Mouse (Mus musculus): ENCODE measurements around the gene Ncor2.

The Ncor2 gene

DNA sequence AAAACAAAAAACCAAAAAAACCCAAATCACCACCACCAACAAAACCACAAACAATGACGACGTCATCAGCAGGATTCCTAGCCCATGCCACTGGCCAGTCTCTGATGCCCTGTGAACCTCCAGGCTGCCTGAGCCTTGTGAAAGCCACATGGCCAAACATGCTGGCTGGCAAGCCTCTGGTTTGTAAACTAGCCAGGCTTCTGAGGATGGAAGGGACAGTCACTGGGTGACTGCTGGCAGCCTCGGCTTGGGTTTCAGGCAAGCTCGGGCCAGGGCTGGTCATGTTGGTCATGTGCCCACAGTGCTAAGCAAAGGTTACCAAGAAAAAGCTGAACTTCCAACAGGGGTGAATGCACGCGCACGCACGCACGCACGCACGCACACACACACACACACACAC lies 157.7 kb downstream of the Ncor2 start:
- in situ Hi-C loops (cut with MseI, MboI), result no loop called here

DNA sequence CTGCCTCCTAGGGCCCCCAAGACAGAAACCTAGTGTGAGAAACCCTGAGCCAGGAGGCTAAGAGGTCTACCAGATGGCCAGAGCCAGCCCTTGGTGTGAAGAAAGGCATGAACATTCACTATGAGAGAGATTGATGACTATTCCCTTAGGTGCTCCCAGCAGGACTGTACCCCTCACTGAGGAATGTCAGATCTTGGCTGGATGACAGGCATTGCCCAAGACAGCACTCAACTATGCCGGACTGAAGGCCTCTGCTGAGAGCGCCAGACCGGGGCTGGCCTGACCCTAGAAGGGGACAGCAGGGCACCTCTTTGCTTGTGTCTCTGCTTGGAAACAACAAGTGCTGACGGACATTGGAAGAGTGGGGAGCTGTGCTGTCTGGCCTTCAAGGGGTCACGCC lies 159.9 kb downstream of the Ncor2 start:
- in situ Hi-C loops (cut with MseI, MboI), result no loop called here

DNA sequence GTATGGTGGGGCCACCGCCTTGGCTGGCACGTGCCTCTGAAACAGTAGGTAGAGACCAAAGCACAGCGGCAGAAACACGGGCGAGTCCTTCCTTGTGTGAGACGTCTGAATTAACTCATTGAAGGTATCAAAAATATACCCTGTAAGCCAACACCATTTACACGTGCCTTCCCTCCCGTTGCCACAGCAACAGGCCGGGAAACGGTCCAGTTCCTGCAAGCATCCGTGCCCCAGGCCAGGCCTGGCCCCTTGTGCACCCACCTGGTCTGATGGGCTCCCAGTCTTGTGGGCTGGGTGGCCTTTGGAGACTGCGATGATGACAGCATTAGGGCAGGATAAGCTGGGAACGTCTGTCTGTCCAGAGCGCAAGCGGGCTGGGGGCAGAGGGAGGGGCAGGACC lies 161.7 kb downstream of the Ncor2 start:
- in situ Hi-C loops (cut with MseI, MboI), result no loop called here

DNA sequence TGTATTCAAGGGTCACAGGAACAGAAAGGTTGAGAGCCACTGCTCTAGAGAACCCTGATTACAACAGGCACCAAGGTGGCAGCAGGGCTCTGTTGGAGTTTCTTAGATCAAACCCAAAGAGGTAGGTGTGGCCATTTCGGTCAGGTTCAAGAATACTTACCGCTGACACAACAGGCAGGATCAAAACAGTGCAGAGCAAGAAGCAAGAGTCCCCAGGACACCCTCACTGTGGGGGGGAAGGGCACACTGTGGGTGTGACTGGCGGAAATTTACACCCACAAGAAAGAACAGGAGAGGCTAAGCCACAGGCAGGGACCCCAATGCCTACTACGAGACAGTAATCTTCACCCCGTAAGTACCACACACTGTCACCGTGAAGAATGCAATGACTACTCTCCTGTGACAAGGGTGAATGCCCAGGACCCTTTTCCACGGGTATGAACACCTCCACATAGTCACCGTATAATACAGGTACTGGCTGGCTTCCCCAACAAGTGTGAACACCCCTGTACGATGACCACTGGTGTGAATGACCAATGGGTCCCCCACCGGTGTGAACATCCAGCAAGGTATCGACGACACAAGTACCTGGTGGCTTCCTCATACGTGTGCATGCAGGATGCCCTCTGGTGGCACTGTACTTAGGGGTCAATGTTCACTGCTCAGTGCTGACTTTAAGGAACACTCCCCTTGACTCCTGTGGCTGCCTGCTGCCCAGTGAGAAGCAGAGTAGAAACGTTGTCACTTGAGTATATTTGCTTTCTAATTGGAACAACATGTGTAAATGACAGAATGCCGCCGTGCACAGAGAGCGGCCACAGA lies 162.4 kb downstream of the Ncor2 start:
- in situ Hi-C loops (cut with MseI, MboI), result no loop called here

DNA sequence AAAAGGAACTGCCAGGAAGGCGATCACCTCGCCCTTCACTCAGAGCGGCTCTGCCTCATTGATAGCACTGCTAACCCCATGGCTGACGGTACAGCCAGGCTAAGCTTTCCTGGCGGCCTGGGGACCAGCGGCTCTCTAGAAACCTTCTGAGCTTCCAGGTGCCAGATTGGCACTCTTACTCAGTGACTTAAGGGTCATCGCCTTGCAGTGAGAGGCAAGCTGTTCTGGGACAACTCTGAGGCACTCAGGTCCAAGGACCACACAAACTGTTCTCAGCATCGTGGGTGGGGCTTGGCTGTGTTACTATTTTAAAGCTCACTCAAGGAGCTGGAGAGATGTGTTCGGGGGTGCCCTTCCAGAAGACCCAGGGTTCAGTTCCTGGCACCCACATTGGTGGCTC lies 163.4 kb downstream of the Ncor2 start:
- in situ Hi-C loops (cut with MseI, MboI), result no loop called here

DNA sequence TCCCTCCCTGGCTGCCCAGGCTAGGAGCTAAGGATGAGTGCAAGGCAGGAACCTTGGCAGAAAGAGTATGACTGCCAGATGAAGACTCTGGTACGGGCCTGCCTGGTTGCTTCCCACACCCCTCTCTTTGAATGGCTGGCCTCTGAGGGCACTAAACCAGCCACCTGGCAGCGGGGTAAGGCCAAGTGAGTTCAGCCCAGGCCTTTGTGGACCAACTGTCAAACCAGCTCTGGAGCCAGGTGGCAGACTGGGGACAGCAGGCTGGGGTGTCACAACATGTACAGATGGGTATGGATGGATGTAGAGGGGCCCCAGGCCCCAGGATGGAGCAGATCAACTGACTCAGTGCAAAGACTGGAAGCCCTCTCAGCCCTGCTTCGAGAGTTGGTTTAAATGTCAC lies 164.0 kb downstream of the Ncor2 start:
- in situ Hi-C loops (cut with MseI, MboI), result no loop called here

DNA sequence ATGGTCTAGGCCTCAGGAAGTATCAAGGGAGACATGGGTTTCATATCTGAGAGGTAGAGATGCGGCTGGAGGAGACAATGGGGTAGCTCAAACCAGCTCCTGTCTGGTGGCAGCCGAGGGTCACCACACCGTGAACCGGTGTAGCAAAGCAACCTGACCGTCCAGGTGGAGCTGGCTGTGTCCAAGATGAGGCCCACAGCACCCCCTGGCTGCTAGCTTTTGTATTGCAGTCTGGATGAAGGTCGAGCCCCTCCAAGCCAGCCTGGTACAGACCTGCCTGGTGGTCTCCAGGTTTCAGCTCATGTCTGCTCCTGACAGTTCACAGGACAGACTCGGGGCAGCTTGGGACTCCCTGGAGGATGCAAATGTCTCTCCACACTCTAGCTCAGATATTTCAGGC lies 164.5 kb downstream of the Ncor2 start:
- in situ Hi-C loops (cut with MseI, MboI), result loop anchor here (5.0 kb wide), 2 partner anchors 102 to 107 kb away; no protein-coding TSS in a partner anchor

DNA sequence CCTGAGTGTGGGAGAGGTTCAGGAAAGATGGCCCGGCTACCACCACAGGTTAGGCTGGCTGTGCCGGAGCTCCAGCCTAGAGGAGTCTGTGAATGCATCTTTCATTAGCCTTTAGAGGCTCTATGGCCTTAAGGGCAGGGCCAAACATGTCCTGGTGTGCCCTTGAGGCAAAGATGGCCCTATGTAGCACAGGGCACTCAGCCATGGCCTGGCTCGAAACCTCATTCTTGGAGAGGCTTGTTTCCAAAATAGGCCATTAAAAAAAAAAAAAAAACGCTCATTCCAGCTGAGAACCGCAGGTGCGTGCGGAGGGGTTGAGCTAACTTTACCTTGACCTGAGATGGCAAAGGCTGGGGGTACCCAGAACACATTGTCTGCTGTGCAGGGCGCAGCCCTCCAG lies 167.4 kb downstream of the Ncor2 start:
- in situ Hi-C loops (cut with MseI, MboI), result loop anchor here (5.0 kb wide), 2 partner anchors 99 to 104 kb away; no protein-coding TSS in a partner anchor

DNA sequence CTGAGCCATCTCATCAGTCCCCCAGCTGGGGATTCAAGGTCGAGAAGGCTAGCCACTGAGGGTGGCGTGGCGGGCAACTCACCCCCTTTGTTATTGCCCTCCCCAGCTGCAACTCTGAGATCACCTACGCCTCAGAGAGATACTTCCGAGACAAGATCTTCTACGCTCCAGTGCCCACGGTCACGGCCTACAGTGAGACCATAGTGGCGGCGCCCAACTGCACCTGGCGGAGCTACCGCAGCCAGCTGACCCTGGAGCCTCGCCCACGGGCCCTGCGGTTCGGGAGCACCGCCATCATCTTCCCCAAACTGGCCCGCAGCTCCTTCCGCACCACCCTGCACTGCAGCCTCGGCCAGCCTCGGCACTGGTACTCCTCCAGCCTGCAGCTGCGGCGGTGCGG lies 167.9 kb downstream of the Ncor2 start:
- in situ Hi-C loops (cut with MseI, MboI), result loop anchor here (5.0 kb wide), 2 partner anchors 99 to 104 kb away; no protein-coding TSS in a partner anchor

DNA sequence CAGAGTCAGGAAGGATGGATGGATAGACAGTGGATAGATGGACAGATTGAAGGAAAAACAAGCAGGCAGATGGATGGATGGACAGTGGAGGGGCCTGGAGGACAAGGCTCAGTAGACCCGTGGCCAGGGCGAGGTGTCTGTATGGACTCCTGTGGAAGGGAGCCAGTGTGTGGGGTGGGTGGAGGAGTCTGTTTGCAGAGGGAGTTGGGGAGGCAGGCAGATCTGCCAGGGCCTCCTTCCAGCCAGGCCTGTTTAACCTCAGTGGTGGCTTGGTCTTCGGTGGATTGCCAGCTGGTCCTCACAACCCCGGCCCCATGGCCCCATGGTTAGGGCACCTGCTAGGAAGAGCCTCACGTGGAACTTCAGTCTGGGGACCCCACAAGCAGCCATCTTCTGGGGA lies 172.1 kb downstream of the Ncor2 start:
- in situ Hi-C loops (cut with MseI, MboI), result no loop called here

DNA sequence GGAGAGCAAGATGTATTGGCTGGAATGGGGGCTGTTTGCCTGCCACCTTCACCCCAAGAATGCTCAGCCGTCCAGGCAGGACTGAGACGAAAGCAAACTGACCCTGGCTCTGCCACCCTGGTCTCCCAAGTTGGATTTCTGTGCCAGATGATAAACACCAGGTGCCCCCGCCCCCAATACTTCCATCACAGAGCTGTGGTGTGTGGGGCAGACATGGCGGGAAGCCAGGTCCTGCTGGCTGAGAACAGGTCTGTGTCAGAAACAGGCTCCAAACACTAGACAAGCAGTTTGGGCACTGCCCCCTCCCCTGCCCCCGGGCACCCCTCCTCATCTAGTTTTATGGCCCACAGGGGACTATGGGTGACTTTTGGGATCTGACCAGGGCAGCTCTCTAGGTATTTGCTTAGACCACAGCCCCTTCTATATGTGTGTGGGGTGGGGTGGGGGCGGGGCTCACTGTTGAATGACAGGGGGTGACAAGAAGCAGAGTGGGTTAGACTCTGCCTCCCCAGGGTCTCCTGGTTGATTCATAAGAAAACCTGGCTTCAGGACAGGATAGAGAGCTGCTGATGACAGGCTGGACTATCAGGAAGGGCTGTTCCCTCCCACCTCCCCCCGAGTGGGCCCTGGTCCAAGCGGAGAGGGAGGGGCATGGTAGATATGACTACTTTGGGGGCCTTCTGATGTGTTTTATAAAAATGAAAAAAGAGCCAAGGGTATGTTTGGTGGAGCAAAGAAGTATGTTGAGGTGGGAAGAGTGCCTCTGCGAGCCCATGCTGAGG lies 173.0 kb downstream of the Ncor2 start:
- in situ Hi-C loops (cut with MseI, MboI), result no loop called here

DNA sequence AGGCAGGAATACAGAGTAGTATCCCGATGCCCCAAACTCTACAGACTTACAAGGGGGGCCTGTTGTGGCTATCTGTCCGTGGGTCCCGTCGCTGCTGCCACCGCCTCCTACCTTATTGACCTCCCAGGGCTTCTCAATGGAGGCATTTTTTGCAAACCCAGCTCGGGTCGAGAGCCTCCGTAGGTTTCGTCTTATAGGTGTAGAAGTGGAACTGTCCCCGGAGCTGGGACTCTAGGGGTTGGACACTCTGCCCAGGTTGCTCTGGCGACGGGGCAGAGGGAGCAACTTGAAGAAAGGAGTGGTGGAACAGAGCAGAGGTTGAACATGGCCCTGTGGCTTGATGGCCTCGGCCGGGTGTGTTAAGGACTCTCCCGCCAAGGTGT lies 175.2 kb downstream of the Ncor2 start:
- in situ Hi-C loops (cut with MseI, MboI), result no loop called here

DNA sequence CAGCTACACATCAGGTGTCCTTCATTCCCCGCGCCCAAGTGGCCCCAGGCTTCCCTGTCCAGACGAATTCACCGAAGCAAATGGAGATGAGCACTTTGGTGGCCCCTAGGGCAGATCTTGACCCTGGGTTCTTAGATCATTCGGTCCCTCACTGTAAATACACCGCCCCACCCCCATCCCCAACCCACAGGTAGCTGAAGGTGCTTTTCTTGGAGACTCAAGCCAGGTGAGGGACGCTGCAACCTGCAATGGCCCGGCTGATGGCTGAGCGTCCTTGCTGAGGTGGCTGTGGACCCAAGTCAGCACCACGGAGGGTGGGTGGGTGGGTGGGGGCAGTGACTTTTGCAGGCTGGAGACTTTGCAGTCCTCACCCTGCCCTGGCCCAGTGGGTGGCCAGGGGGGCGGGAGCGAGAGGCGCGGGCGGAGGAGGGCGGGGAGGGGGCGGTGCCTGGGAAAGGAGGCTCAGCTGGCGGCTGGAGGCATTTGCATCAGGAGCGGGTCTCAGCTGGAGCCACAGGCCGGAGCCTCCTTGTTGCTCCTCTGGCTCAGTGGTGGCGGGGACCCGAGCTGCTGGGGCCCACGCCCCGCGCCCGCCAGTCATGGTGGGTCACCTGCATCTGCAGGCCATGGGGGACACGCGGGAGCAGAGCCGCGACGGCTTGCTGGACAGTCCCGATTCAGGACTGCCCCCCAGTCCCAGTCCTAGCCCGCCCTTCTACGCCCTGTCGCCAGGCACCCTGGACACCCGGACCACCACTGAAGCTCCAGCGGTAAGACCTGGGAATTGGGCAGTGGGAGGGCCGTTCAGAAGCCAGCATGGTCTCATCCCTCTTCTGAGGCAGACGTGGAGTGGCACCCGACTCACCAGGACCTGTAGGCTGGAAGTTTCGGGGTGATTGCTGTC lies 175.8 kb downstream of the Ncor2 start, which contains the start of gene Rflna:
TSS of gene Rflna (plus strand) at position 253 of the 904 bp plus-strand sequence.
- in situ Hi-C loops (cut with MseI, MboI), result no loop called here

DNA sequence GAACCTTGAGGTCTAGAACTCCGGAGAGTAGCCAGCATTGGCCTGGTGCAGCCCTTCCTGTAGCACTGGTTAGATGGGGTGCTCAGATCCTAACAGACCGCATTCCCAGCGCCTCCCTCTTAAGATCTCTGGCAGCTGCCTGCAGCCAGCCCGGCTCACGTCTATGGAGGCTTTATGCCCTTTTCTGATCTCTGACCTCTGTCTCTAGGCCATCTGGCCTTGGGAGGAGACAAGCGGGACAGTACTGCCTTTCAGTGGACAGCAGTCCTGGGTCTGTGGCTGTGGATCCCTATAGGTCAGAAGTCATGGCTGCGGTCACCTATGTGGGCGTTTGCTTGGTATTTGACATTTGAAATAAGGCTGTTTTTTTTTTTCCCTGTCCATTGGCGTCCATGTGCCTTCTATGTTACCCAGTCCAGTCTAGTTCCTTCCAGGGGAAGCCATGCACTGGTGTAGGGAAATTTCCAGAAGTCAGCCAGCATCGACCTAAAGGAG lies 178.2 kb downstream of the Ncor2 start:
- in situ Hi-C loops (cut with MseI, MboI), result no loop called here

DNA sequence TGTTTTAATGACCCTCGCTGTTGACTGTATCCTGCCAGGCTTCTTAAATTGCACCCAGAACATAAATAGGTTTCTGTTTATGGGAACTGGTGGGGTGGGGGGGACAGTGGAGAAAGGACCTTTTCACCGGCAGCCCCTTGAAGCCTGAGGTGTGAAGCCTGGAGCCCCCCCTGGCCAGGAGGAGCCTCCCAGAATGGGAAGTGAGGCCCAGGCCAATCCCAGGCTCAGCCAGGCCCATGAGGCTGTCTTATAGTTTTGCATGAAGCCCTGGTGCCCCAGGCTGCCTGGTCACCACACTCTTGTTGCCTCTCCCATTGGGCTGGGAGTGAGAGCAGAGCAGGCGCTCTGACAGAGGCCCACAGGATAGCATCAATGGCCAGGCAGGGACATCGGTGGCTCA lies 181.1 kb downstream of the Ncor2 start:
- in situ Hi-C loops (cut with MseI, MboI), result no loop called here

DNA sequence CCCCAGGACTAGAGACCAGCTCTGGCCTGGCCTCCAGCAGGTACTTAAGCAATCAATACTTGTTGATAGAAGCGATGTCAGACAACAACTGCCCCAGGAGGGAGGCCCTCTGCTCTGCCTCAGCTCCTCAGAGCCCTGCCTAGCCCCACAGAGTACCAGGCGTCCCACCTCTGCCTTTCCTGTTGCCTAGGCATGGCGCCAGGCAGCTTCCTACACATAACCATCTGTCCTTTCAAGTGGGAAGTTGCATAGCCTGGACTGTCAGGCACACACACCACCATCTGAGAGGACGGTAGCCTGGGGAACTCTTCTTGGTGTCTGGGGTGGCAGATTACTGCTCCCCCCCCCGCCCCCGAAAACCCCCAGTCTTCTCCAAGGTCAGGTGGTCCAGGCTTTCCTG lies 182.2 kb downstream of the Ncor2 start:
- in situ Hi-C loops (cut with MseI, MboI), result no loop called here

DNA sequence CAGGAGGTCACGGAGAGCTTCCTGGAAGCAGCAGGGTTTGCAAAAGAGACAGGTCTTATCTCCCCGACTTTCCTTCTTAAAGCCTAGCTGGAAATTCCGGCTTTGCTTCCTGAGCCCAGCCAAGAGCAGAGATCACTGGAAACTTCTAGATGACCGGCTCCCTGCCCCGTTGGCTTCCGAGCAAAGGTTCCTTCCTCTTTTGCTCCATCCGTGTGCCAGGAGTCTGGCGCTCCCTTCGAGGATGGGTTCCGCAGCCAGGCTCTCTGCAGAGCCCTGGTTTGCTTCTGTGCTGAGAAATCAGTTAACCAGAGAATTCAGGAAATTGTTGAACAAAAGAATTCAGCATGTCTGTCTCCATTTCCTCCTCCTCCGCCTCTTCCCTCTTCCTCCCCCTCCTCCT lies 186.1 kb downstream of the Ncor2 start:
- in situ Hi-C loops (cut with MseI, MboI), result no loop called here

DNA sequence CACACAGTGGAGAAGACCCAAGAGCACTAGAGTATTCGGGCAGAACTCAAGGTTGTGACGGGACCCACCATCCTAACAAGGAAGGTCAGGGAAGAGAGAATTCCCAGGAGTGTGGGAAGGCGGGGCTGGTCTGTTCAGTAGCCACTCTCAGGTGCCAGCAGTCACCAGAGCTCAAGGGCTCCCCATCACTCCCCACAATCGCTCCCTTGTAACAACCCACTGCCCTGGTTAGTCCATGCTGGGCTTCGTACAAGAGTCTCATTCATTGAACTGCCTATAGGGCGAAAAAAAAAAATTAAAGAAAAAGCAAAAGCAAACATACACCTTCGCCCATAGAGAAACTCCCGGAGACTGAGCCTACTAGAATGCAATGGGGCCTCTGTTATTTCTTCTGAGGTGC lies 186.7 kb downstream of the Ncor2 start:
- in situ Hi-C loops (cut with MseI, MboI), result no loop called here

DNA sequence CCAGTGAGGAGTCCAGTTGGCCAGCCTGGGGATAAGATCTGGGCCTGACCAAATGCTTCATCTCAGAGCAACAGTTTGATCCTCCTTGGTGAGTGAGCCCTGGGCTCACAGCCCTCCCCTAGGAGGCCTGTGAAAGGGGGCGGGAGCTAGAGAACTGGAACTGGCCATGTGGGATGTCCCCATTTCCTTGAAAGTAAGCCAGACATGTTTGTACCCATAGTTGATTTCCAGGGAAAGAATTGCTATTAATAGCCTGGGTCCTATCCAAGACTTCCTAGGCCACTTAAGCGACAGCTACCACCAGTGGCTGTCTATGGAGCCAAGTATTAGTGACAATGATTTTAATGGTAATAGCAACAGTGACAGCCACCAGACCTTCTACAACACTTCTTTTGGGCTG lies 189.3 kb downstream of the Ncor2 start:
- in situ Hi-C loops (cut with MseI, MboI), result no loop called here

DNA sequence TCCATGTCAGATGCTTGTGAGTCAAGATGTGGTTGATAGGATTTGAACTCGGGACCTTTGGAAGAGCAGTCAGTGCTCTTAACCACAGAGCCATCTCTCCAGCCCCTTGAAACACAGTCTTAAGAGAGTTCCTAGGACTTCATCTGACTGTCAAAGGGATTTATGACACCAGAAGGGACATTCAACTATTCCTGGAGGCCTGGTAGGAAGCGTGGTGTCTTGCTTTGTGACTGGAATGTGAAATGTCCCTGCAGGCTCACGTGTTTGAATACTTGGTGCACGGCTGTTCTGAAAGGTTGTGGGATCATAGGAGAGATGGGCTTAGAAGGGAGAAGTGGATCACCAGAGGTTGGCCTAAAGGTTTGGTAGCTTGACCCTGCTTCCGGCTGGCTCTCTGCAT lies 192.4 kb downstream of the Ncor2 start:
- in situ Hi-C loops (cut with MseI, MboI), result no loop called here

DNA sequence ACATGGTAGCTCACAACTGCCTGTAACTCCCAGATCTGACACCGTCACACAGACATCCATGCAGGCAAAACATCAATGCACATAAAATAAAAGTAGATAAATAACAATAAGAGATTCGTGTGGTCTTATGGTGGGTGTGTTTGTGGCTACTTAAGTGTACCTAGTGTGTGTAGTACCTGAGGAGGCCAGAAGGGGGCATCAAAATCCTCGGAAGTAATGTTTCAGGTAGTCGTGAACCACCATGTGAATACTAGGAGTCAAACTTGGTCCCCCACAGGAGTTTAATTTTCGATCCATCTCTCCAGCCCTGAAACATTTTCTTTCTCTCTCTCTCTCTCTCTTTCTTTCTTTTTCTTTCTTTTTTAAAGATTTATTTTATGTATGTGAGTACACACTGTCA lies 192.8 kb downstream of the Ncor2 start:
- in situ Hi-C loops (cut with MseI, MboI), result no loop called here

DNA sequence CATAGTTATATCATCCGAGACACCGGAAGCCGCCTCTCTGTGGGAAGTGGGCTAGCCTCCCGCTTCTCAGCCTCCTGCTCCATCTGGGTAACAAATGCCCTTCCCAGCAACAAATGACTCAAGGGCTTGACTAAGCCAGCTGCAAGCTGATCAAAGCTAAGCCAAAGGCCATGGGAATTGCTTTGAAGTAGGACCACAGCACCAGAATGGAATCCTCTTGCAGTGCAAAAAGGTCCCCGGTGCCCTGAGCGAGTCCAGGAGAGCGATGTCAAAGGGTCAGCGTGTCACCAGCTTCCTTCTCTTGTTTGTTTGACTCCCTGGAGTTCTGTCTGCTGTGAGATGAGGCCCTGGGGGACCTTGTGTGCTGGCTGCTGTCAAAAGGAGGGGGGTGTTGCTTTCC lies 209.2 kb downstream of the Ncor2 start:
- in situ Hi-C loops (cut with MseI, MboI), result no loop called here

All from mouse trophoblast stem cell (cell line).